Mouse (Mus musculus): Measurements from ENCODE around the gene Fam170b. TPM values are rescaled to one million over a fixed set of nuclear protein-coding genes. Genes with fewer than 3 reads are reported as not detected.

Fam170b gene
- polyA plus RNA-seq, 1 experiment from 2014 or later = 0.11 TPM

GRCm38 (mm10) chr14:32858941-32859510 is 25.3 kb downstream of the Fam170b start:
- ATAC-seq = no peak

GRCm38 (mm10) chr14:32859831-32860569 is 26.2 kb downstream of the Fam170b start:
- WGBS (ENCODE audit: insufficient replicate concordance) = 42% methylated on average over 11 of the region's 11 CpGs
- Histone ChIP-seq H3K4me1 (ENCODE audit: insufficient read depth) (0 out of 2 replicates have a peak, but pooled peaks cover 3% of the 10 kb centered on the region), H3K27ac (ENCODE audit: low read depth) (peak overlapping the region; percentile 48), H3K4me2 (ENCODE audit: low read depth, low read length) (no peak overlapping the region), H3K4me3 (ENCODE audit: low read depth, low read length) (no peak overlapping the region), H3K27me3 (ENCODE audit: insufficient read depth, low read length) (peaks cover 14% of the 10 kb centered on the region), H3K9ac (replicated peaks) (no peak overlapping the region), H3K9me3 (ENCODE audit: low read length) (no peaks in the 10 kb centered on the region), H3K36me3 (replicated peaks; ENCODE audit: insufficient read depth, low read length) (no peaks in the 10 kb centered on the region)
- ATAC-seq = peak; percentile 37; the same call in 1 of the 2 replicates
- no peak for TF ChIP-seq CTCF (IDR thresholded peaks at IDR 0.05; ENCODE audit: low read depth)
- DNase-seq = peak; percentile 33

More at GRCm38 (mm10) chr14:32858941-32859510, 25.3 kb downstream of the Fam170b start:
- H3K9ac ChIP-seq (replicated peaks) = no peak overlapping the region
- no peak for DNase-seq
- H3K4me1 ChIP-seq (ENCODE audit: insufficient read depth) = 0 out of 2 replicates have a peak, but pooled peaks cover 3% of the 10 kb centered on the region
- H3K9me3 ChIP-seq (ENCODE audit: low read length) = no peaks in the 10 kb centered on the region
- H3K27ac ChIP-seq (ENCODE audit: low read depth) = peak overlapping the region; percentile 48; the same call in 1 of the 2 replicates
- H3K27me3 ChIP-seq (ENCODE audit: insufficient read depth, low read length) = peaks cover 14% of the 10 kb centered on the region
- H3K36me3 ChIP-seq (replicated peaks; ENCODE audit: insufficient read depth, low read length) = no peaks in the 10 kb centered on the region
- no peak overlapping the region for H3K4me3 ChIP-seq (ENCODE audit: low read depth, low read length)
- 52% methylated on average over 6 of the region's 6 CpGs for WGBS (ENCODE audit: insufficient replicate concordance)
- no peak overlapping the region for H3K4me2 ChIP-seq (ENCODE audit: low read depth, low read length)
- no peak for TF ChIP-seq EP300 (IDR thresholded peaks at IDR 0.05; ENCODE audit: low read depth)
- TF ChIP-seq CTCF (IDR thresholded peaks at IDR 0.05; ENCODE audit: low read depth) = no peak

- Histone ChIP-seq H3K36me3 (replicated peaks; ENCODE audit: insufficient read depth, low read length) (no peaks in the 10 kb centered on the region), H3K9ac (replicated peaks) (no peak overlapping the region), H3K27ac (ENCODE audit: low read depth) (peak overlapping the region; percentile 57; the same call in 1 of the 2 replicates), H3K4me3 (ENCODE audit: low read depth, low read length) (no peak overlapping the region), H3K4me2 (ENCODE audit: low read depth, low read length) (no peak overlapping the region), H3K9me3 (ENCODE audit: low read length) (no peaks in the 10 kb centered on the region), H3K27me3 (ENCODE audit: insufficient read depth, low read length) (peaks cover 9% of the 10 kb centered on the region), H3K4me1 (ENCODE audit: insufficient read depth) (0 out of 2 replicates have a peak, but pooled peaks cover 3% of the 10 kb centered on the region)
- DNase-seq (no peak), ATAC-seq (peak; percentile 51)
- 32% methylated on average over 6 of the region's 6 CpGs for WGBS (ENCODE audit: insufficient replicate concordance)
- no peak for TF ChIP-seq CTCF (IDR thresholded peaks at IDR 0.05; ENCODE audit: low read depth)
These were observed 27.4 kb downstream of the Fam170b start for GRCm38 (mm10) chr14:32861149-32861581.

- H3K9me3 ChIP-seq (ENCODE audit: low read length) = no peaks in the 10 kb centered on the region
- H3K4me3 ChIP-seq (ENCODE audit: low read depth, low read length) = no peak overlapping the region
- H3K36me3 ChIP-seq (replicated peaks; ENCODE audit: insufficient read depth, low read length) = no peaks in the 10 kb centered on the region
- H3K27ac ChIP-seq (ENCODE audit: low read depth) = peak overlapping the region; percentile 57; the same call in 1 of the 2 replicates
- 52% methylated on average over 2 of the region's 2 CpGs for WGBS (ENCODE audit: insufficient replicate concordance)
- H3K27me3 ChIP-seq (ENCODE audit: insufficient read depth, low read length) = peaks cover 5% of the 10 kb centered on the region
- TF ChIP-seq EP300 (IDR thresholded peaks at IDR 0.05; ENCODE audit: low read depth) = no peak
- H3K9ac ChIP-seq (replicated peaks) = no peak overlapping the region
- ATAC-seq (no peak), DNase-seq (no peak)
- no peak overlapping the region for H3K4me2 ChIP-seq (ENCODE audit: low read depth, low read length)
- no peaks in the 10 kb centered on the region for H3K4me1 ChIP-seq (ENCODE audit: insufficient read depth)
These were observed 27.9 kb downstream of the Fam170b start for GRCm38 (mm10) chr14:32861656-32862055.

- 73% methylated on average over 3 of the region's 3 CpGs for WGBS (ENCODE audit: insufficient replicate concordance)
- ATAC-seq = no peak
- no peak for DNase-seq
These were observed 31.6 kb downstream of the Fam170b start for GRCm38 (mm10) chr14:32865331-32865730.

GRCm38 (mm10) chr14:32871963-32872362 is 38.2 kb downstream of the Fam170b start:
- WGBS (ENCODE audit: insufficient replicate concordance) = 69% methylated on average over 5 of the region's 5 CpGs
- no peak for ATAC-seq
- Histone ChIP-seq H3K27me3 (ENCODE audit: insufficient read depth, low read length) (no peaks in the 10 kb centered on the region), H3K4me1 (ENCODE audit: insufficient read depth) (no peaks in the 10 kb centered on the region), H3K9ac (replicated peaks) (no peak overlapping the region), H3K9me3 (ENCODE audit: low read length) (no peaks in the 10 kb centered on the region), H3K36me3 (replicated peaks; ENCODE audit: insufficient read depth, low read length) (no peaks in the 10 kb centered on the region), H3K27ac (ENCODE audit: low read depth) (no peak overlapping the region), H3K4me2 (ENCODE audit: low read depth, low read length) (no peak overlapping the region), H3K4me3 (ENCODE audit: low read depth, low read length) (no peak overlapping the region)
- DNase-seq = no peak
- TF ChIP-seq CTCF (IDR thresholded peaks at IDR 0.05; ENCODE audit: low read depth) = no peak
- TF ChIP-seq EP300 (IDR thresholded peaks at IDR 0.05; ENCODE audit: low read depth) = no peak

More at GRCm38 (mm10) chr14:32865331-32865730, 31.6 kb downstream of the Fam170b start:
- Histone ChIP-seq H3K27me3 (ENCODE audit: insufficient read depth, low read length) (no peaks in the 10 kb centered on the region), H3K4me2 (ENCODE audit: low read depth, low read length) (no peak overlapping the region), H3K4me3 (ENCODE audit: low read depth, low read length) (no peak overlapping the region), H3K27ac (ENCODE audit: low read depth) (no peak overlapping the region), H3K4me1 (ENCODE audit: insufficient read depth) (no peaks in the 10 kb centered on the region), H3K36me3 (replicated peaks; ENCODE audit: insufficient read depth, low read length) (no peaks in the 10 kb centered on the region), H3K9ac (replicated peaks) (no peak overlapping the region), H3K9me3 (ENCODE audit: low read length) (no peaks in the 10 kb centered on the region)
- no peak for TF ChIP-seq CTCF (IDR thresholded peaks at IDR 0.05; ENCODE audit: low read depth)
- TF ChIP-seq EP300 (IDR thresholded peaks at IDR 0.05; ENCODE audit: low read depth) = no peak
